Mouse (Mus musculus): ENCODE measurements around the gene Kirrel2. TPM values are rescaled to one million over a fixed set of nuclear protein-coding genes. Genes with fewer than 3 reads are reported as not detected.

Kirrel2 gene
- not detected for total RNA-seq (2023)

GRCm38 (mm10) chr7:30457629-30458330 is at the start of gene Kirrel2, which contains the start of gene Nphs1:
Kirrel2 (minus strand) TSS chr7:30457690.
Nphs1 (plus strand) TSS chr7:30458315.

GRCm38 (mm10) chr7:30493401-30493931 is 36.0 kb upstream of the Kirrel2 start, which contains the start of gene Prodh2:
Prodh2 (plus strand) TSS chr7:30493622.

GRCm38 (mm10) chr7:30444971-30445751 is 12.3 kb downstream of the Kirrel2 start, which contains the start of gene Aplp1:
Aplp1 (minus strand) TSS chr7:30445535.

DNA sequence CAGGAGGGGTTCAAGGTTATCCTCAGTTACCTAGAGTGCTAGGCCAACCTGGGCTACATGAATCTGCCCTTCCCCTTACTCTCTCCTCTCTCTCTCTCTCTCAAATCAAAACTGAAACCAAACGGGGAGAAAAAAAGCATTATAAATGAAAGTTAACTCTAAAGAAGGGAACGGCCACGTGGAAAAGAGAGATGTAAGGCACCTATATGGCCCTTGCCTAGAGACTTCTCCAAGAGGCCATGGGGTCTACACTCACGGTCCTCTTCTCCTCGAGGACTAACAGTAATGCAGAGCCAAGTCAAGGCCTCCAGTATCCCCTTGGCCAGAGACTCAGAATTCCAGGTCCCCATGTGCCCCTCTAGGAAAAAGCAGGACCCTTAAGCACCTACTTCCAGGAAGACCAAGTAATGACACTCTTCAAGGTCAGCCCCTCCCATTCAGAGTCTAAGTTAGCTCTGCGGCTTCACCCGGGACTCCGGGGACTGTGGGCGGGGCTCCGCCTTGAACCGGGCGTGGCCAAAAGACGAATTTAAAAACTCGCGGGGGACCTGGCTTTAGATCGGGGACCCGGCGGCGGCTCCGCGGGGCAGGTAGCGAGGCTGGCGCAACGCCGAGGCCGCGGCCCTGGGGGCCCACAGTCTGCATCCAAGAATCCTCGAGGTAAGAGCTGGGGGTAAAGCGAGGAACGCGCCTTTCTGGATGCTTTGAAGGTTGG is 36.2 kb downstream of the Kirrel2 start, which contains the start of gene Nfkbid:
Gene Nfkbid (plus strand): TSS at position 558 of the 715 bp plus-strand sequence.

GRCm38 (mm10) chr7:30419561-30420499 is 37.7 kb downstream of the Kirrel2 start, which contains the start of gene Hcst:
Hcst (minus strand) TSS chr7:30419854.

DNA sequence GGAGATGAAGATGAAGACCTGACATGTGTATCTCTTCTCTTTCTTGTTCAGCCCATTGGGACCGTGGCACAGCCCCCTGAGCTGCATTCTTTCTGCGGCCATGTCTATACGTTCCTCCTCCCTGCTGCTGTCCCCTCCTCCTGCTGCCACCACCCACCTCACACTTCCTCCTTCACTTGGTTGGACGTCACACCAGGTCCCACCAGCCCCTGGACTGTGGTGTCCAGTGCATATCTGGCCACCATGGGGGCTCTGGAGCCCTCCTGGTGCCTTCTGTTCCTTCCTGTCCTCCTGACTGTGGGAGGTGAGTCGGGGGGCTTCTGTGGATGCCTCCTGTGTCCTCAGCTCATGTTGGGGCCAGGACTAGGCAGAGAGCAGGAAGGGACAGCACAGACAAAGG is 43.9 kb downstream of the Kirrel2 start, which contains the start of gene Tyrobp:
Gene Tyrobp (plus strand): TSS at position 165 of the 400 bp plus-strand sequence.

Other genes starting within 250 kb of the Kirrel2 start
- 27.1 TPM for gene Polr2i, start 225.7 kb downstream of the Kirrel2 start, total RNA-seq (2023)
- gene Tbcb, start 225.4 kb downstream of the Kirrel2 start, total RNA-seq (2023), result 22.8 TPM
- not detected for gene Ovol3, start 222.0 kb downstream of the Kirrel2 start, total RNA-seq (2023)
- 1.4 TPM for gene Thap8, start 177.6 kb downstream of the Kirrel2 start, total RNA-seq (2023)
- gene Wdr62, start 177.3 kb downstream of the Kirrel2 start, total RNA-seq (2023), result 5.0 TPM
- gene Clip3, start 166.0 kb downstream of the Kirrel2 start, total RNA-seq (2023), result not detected
- 39.5 TPM for gene Alkbh6, start 149.0 kb downstream of the Kirrel2 start, total RNA-seq (2023)
- 4.1 TPM for gene Syne4, start 142.9 kb downstream of the Kirrel2 start, total RNA-seq (2023)
- 2.1 TPM for gene E130208F15Rik, start 135.9 kb downstream of the Kirrel2 start, total RNA-seq (2023)
- 6.2 TPM for gene Sdhaf1, start 133.8 kb downstream of the Kirrel2 start, total RNA-seq (2023)
- not detected for gene Lrfn3, start 94.9 kb downstream of the Kirrel2 start, total RNA-seq (2023)
- gene Tyrobp, start 43.9 kb downstream of the Kirrel2 start, total RNA-seq (2023), result 21.2 TPM
- gene Hcst, start 37.8 kb downstream of the Kirrel2 start, total RNA-seq (2023), result 181 TPM
- gene Nfkbid, start 36.0 kb downstream of the Kirrel2 start, total RNA-seq (2023), result 60.6 TPM
- gene Aplp1, start 12.2 kb downstream of the Kirrel2 start, total RNA-seq (2023), result 0.37 TPM
- gene Nphs1, start 625 bp upstream of the Kirrel2 start, total RNA-seq (2023), result not detected
- not detected for gene Prodh2, start 35.9 kb upstream of the Kirrel2 start, total RNA-seq (2023)
- 7.0 TPM for gene Arhgap33, start 77.4 kb upstream of the Kirrel2 start, total RNA-seq (2023)
- 4.1 TPM for gene Hspb6, start 94.5 kb upstream of the Kirrel2 start, total RNA-seq (2023)
- 11.5 TPM for gene Proser3, start 94.6 kb upstream of the Kirrel2 start, total RNA-seq (2023)
- 39.9 TPM for gene Lin37, start 102.1 kb upstream of the Kirrel2 start, total RNA-seq (2023)
- 77.5 TPM for gene U2af1l4, start 105.6 kb upstream of the Kirrel2 start, total RNA-seq (2023)
- 30.1 TPM for gene Gm49396, start 105.7 kb upstream of the Kirrel2 start, total RNA-seq (2023)
- gene Psenen, start 105.9 kb upstream of the Kirrel2 start, total RNA-seq (2023), result 104 TPM
- 48.2 TPM for gene Igflr1, start 107.7 kb upstream of the Kirrel2 start, total RNA-seq (2023)
- gene Kmt2b, start 131.0 kb upstream of the Kirrel2 start, total RNA-seq (2023), result 106 TPM
- not detected for gene Zbtb32, start 141.2 kb upstream of the Kirrel2 start, total RNA-seq (2023)
- 0.49 TPM for gene Upk1a, start 155.2 kb upstream of the Kirrel2 start, total RNA-seq (2023)
- gene Cox6b1, start 168.5 kb upstream of the Kirrel2 start, total RNA-seq (2023), result 185 TPM
- not detected for gene Etv2, start 178.2 kb upstream of the Kirrel2 start, total RNA-seq (2023)
- gene Rbm42, start 192.6 kb upstream of the Kirrel2 start, total RNA-seq (2023), result 91.5 TPM
- 37.6 TPM for gene Haus5, start 207.3 kb upstream of the Kirrel2 start, total RNA-seq (2023)
- gene Pmis2, start 213.9 kb upstream of the Kirrel2 start, total RNA-seq (2023), result not detected
- not detected for gene 2200002J24Rik, start 241.2 kb upstream of the Kirrel2 start, total RNA-seq (2023)